Mouse (Mus musculus): ENCODE results near the gene Olfr456. TPM values are rescaled to one million over a fixed set of nuclear protein-coding genes. Genes with fewer than 3 reads are reported as not detected.
"Not testable (repeated sequence)": the region's sequence is repeated elsewhere in the genome, so short reads cannot be mapped to it uniquely, and the experiment has no call there.

Olfr456 gene
- total RNA-seq (2021) = not detected

DNA sequence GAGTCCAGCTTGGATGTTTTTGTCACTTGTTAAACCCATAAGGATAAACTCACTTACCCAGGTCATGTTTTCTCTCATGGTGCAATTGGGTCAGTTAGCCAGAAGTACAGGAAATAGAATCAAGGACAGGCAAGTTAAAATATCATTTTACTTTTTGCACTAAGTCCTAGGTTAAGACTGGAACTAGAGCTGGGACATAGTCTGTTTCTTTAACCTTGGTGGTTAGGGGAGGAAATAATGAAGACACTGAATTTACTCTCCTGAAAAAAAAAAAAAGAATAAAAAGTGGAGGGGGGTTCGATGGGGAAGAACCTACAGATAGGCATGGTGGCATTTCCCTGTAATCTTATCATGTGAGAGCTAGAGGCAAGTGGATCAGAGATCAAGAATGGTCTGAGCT lies at the start of gene Olfr456:
TSS of gene Olfr456 (minus strand) at position 101 of the 400 bp plus-strand sequence.
- DNase-seq (ENCODE audit: extremely low spot score in 1 of 2, low spot score in 2 of 2) = no peak
- intact Hi-C loops (cut with DNase I) = no loop called here

DNA sequence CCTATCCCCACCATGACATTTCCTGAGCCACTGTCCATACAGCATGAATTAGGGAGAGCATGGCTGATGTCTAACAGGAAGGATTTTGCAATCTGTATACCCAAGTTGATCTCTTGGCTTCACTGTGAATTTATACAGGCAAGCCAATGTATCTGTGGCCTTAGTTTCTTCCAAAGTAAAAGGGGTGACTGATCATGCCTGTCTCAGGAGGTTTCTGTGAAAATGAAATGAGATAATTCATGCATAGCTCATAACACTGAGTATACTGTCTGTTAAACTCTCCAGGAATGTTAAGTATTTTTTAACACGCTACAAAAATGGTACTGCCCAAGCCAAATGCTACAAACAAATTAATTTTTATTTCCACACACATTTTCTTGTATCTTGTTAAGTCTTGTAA lies 26.4 kb upstream of the Olfr456 start:
- DNase-seq (ENCODE audit: extremely low spot score in 1 of 2, low spot score in 2 of 2) = no peak
- intact Hi-C loops (cut with DNase I) = no loop called here

DNA sequence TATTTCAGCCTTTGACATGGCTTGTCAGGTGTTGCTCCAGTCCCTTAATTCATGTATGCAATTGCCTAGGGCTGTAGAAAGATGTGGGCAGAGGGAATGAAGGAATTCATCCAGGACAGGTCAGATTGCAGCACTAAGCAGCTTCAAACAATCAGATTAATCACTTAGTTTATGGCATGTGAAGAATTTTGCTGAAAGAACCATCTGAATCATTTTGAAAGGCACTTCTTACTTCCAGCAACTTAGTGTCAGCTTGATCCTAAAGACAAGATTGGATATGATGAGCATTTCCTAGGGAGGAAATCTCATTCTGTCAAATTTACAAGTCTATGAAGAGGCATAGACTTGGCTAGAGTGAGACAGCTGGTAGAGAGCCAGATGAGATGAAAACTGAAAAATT lies 22.3 kb upstream of the Olfr456 start:
- no peak for DNase-seq (ENCODE audit: extremely low spot score in 1 of 2, low spot score in 2 of 2)
- intact Hi-C loops (cut with DNase I) = no loop called here

DNA sequence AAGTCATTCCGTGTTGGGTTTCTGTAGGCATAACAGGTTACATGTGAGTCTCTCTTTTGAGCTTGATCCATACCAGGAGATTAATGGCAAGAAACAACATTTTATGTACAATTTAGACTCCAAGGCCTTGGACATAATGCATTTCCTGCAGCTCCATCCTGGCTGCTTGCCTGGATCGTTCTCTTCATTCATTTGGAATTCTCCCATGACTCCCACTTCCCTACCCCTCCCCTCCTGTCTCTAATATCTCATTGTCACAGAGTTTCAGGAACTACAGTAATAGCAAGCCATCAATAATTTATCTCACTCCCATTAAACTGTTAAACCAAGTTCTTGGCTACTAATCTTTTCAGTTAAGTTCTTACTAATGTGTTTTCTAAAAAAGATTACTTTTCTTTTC lies 16.5 kb upstream of the Olfr456 start:
- intact Hi-C loops (cut with DNase I) = no loop called here

DNA sequence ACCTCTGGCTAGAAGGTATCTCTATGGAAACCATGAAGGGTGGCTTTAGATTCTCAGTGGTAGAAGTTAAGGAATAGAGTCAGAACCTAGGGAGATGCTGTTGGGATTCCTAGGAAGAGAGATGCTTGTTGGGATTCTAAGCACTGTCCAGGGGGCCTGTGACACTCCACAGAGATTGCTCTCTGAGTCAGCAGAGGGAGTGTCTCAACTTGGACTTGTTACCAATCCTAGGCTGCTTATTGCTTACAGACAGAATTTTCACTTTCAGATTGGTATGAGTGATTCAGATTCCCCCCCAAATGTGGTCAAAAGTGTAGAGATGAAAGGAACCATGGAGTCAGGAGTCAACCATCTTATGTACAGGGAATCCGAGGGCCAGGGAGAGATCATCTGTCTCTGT lies 2.7 kb upstream of the Olfr456 start:
- intact Hi-C loops (cut with DNase I) = no loop called here
- no peak for DNase-seq (ENCODE audit: extremely low spot score in 1 of 2, low spot score in 2 of 2)

More for the DNA sequence above, 16.5 kb upstream of the Olfr456 start:
- peak in 1 of 2 experiments; percentile 7 for DNase-seq (ENCODE audit: extremely low spot score in 1 of 2, low spot score in 2 of 2)

DNA sequence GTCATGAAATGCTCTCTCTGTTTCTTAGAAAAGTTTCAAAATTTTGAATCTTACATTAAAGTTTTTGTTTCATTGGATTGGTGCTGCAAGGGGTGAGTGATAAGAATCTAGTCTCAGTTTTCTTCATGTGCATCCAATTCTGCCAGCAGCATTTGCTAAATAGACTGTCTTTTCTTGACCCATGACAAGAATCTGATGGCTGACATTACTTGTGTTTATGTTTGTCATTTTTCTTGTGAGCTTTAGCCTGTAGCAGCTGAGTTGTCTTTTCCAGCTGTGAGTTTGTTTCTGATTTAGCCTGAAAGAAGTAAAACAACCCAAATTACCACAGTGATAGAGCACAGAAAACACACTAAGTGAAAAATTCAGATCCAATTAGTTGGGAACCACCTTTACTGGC lies 2.4 kb downstream of the Olfr456 start:
- intact Hi-C loops (cut with DNase I) = no loop called here
- no peak for DNase-seq (ENCODE audit: extremely low spot score in 1 of 2, low spot score in 2 of 2)

DNA sequence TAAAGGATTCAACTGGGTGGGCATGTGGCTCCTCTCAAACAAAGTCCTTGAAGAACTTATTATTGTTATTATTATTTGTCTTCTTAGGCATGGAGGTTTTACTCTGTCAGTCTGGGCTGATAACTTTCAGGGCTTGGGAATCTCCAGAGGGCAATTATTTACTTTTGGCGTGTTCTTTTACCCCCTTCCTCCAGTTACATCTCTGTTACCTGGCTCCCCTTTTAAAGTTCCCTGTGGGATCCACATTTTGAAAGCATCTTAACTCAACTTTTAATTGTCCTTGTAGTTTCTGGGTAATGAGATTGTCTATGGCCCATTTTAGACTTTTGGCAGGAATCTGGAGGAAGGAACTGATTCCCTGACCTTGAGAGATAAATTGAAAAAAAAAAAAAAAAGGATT lies 10.8 kb downstream of the Olfr456 start, which contains the start of gene Olfr457:
TSS of gene Olfr457 (minus strand) at position 101 of the 400 bp plus-strand sequence.
- intact Hi-C loops (cut with DNase I) = no loop called here

DNA sequence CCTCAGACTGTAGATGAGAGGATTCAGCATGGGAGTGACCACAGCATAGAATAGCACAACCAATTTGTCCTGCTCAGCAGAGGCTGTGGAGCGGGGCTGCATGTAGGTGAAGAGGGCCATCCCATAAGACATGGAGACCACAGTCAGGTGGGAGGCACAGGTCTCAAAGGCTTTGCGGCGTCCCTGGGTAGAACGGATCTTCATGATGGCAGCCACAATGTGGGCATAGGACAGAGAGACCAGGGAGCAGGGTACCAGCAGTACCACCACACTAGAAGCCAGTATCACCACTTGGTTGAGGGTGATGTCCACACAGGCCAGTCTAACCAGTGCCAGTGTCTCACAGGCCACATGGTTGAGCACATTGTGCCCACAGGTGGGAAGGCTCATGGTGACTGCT lies 15.7 kb downstream of the Olfr456 start:
- DNase-seq (ENCODE audit: extremely low spot score in 1 of 2, low spot score in 2 of 2); intact Hi-C loops (cut with DNase I): not testable (repeated sequence)

More for the DNA sequence above, 10.8 kb downstream of the Olfr456 start, which contains the start of gene Olfr457:
- DNase-seq (ENCODE audit: extremely low spot score in 1 of 2, low spot score in 2 of 2) = no peak

DNA sequence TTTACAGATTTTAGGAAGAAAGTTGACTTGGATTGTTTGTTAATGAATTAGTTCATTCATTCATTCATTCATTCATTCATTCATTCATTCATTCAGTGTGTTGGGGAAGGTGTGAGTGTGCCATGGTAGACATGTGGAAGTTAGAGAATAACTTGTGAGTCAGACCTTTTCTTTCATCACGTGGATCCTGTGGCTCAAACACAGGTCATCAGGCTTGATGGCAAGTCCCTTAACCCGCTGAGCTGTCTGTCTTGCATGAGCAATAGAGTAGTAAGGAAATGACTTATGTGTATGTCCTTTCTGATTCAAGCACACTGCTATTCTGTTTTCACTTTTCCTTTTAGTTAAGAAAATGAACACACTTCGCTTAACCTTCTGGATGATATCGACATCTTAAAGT lies 16.5 kb downstream of the Olfr456 start:
- no peak for DNase-seq (ENCODE audit: extremely low spot score in 1 of 2, low spot score in 2 of 2)
- intact Hi-C loops (cut with DNase I) = no loop called here

DNA sequence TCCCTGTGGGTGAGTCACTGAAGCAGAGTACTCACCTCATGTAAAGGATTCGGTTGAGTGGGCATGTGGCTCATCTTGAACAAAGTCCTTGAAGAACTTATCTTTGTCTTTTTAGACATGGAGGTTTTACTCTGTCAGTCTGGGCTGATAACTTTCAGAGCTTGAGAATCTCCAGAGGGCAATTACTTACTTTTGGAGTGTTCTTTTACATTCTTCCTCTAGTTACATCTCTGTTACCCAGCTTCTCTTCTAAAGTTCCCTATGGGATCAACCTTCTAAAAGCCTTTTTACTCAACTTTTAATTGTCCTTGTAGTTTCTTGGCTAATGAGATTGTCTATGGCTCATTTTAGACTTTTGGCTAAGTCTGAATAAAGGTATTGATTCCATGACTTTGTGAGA lies 21.9 kb downstream of the Olfr456 start, which contains the start of gene Olfr458:
TSS of gene Olfr458 (minus strand) at position 101 of the 400 bp plus-strand sequence.
- DNase-seq (ENCODE audit: extremely low spot score in 1 of 2, low spot score in 2 of 2) = no peak
- intact Hi-C loops (cut with DNase I) = no loop called here

DNA sequence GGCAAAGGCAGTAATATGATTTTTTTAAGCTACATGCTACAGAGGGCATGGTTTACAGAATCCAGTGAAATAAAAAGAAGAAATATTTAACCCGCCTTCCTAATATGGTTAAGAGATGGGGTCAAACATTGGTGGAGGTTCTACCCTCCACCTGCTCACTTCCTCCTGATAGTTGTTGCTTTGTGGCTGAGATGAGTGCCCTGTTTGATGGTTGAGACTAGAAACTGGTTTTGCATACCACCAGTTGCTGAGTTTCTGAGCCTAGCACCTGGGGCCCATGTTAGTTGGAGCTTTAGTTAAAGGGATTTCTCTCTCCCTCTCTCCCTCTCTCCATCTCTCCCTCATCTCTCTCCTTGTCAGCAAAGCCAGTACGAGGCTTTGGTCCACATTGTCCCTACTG lies 39.6 kb downstream of the Olfr456 start:
- intact Hi-C loops (cut with DNase I) = no loop called here
- no peak for DNase-seq (ENCODE audit: extremely low spot score in 1 of 2, low spot score in 2 of 2)

DNA sequence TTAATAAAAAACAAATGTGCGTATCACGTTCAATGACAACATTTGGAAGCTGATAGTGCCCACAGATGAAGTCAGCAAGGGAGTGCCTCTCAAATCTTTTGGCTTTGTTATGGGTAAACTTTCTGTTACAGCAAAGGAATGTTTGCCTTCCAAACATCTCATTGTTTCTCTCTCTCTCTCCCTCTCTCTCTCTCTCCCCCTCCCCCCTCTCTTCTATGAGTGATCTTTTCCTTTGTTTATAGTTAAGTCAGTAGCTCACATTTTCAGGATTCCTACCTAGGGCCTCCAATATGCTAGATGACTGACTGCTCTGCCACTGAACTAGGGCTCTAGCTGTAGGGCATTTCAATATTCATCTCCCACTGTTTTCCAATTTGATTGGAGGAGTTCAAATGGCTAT lies 42.5 kb downstream of the Olfr456 start:
- DNase-seq (ENCODE audit: extremely low spot score in 1 of 2, low spot score in 2 of 2) = no peak
- intact Hi-C loops (cut with DNase I) = no loop called here

DNA sequence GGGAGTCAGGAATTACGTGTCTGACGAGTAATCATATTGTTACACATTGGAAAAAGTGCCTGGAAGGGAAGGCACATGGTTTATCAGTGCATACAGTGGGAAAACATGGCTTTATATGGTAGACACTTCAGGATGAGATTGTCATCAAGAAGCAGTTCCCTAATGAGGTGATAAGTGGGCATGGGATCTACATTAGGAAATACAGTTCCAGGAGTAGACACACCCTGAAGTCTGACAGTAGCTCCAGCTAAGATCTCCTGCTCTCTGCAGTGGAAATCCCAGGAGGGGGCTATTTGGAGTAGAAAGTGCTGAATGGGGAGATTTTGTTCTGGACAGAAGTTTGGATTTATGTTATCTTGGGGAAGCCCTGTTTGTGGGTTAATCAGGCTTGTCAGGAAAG lies 45.6 kb downstream of the Olfr456 start:
- DNase-seq (ENCODE audit: extremely low spot score in 1 of 2, low spot score in 2 of 2) = no peak
- intact Hi-C loops (cut with DNase I) = no loop called here

Other genes with a start within 250 kb of the Olfr456 start
- gene Gstk1, start 241.3 kb downstream of the Olfr456 start, total RNA-seq (2021) = 1 to 10 TPM; 5.1 to 7.1 TPM
- gene Tmem139, start 225.2 kb downstream of the Olfr456 start, total RNA-seq (2021) = not detected
- gene Casp2, start 222.2 kb downstream of the Olfr456 start, total RNA-seq (2021) = 10 to 100 TPM; 29.7 to 35.5 TPM
- 1 to 10 TPM; 3.9 to 4.8 TPM for gene Clcn1, start 200.5 kb downstream of the Olfr456 start, total RNA-seq (2021)
- gene Fam131b, start 162.6 kb downstream of the Olfr456 start, total RNA-seq (2021) = 100 to 1,000 TPM; 123 to 133 TPM
- 10 to 100 TPM; 55.8 to 57.6 TPM for gene Zyx, start 137.6 kb downstream of the Olfr456 start, total RNA-seq (2021)
- under 1 TPM; 0.22 to 0.26 TPM for gene Epha1, start 113.9 kb downstream of the Olfr456 start, total RNA-seq (2021)
- gene Tas2r143, start 87.0 kb downstream of the Olfr456 start, total RNA-seq (2021) = not detected
- not detected for gene Tas2r135, start 81.8 kb downstream of the Olfr456 start, total RNA-seq (2021)
- not detected for gene Tas2r126, start 52.7 kb downstream of the Olfr456 start, total RNA-seq (2021)
- not detected for gene Olfr458, start 22.0 kb downstream of the Olfr456 start, total RNA-seq (2021)
- not detected for gene Olfr457, start 10.9 kb downstream of the Olfr456 start, total RNA-seq (2021)
- not detected for gene Olfr455, start 60.4 kb upstream of the Olfr456 start, total RNA-seq (2021)
- not detected for gene Tcaf3, start 110.5 kb upstream of the Olfr456 start, total RNA-seq (2021)
- 1 to 10 TPM; 1.3 to 1.6 TPM for gene Tcaf2, start 158.0 kb upstream of the Olfr456 start, total RNA-seq (2021)
- gene Tcaf1, start 222.9 kb upstream of the Olfr456 start, total RNA-seq (2021) = 100 to 1,000 TPM; 265 to 270 TPM